Mouse (Mus musculus): ENCODE measurements around the gene Atg5.
"Not testable (repeated sequence)": the region's sequence is repeated elsewhere in the genome, so short reads cannot be mapped to it uniquely, and the experiment has no call there.

Atg5 gene

DNA sequence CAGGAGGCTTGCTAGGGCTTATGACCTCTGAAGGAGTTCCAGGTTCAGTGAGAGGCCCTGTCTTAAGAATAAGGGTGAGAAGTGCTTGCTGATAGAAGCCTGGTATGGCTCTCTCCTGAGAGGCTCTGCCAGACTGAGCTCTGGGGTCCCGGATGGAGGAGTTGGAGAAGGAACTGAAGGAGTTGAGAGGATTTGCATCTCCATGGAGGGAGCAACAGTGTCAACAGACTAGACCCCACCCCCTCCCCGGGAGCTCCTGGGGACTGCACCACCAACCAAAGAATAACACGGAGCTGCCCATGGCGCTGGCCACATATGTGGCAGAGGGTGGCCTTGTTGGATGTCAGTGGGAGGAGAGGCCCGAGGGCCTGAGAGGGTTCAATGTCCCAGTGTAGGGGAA is 47.1 kb downstream of the Atg5 start:
- no peak for DNase-seq (ENCODE audit: low spot score)

DNA sequence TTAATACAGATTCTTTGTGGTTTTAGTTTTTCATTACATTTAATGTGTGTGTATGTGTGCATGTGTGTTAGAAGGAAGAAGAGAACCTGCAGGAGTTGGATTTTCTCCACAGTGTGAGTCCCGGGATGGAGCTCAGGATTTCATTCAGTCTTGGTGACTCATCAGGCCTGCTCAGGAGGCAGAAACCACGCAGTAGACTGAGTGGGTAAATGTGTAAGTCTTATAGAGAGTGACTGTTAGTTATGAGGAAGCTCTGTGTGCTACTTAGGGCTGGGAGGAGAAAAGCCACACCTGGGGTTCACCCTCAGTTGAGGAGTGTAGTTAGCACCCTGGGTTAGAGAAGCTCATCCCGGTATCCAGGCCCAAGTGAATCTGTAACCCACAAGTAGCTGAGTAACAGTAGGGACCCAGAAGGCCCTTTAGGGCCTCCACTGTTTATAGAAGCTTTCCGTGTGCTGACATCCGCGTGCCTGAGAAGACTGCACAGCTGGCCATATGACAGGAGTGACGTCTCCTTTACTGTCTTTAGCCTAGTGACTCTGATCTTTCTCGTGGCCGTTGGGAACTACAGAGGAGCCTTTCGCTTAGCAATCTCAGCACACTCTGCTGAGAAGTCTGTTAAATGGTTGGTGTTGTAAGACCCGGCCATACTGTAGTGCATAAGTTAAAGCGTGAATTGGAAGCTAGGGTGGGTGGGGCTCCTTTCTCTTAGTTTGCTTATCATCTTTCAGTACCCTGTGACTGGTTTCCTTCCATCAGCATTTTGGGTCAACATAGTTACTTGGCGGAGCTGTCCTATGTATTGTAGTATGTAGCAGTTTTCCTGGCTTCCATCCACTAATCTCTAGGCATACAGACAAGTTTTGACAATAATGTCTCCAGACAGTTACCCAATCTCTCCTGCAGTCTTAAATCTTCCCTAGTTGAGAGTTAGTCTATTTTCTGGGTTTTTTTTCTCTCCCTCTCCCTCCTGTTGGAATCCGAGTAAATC is 48.4 kb downstream of the Atg5 start:
- no peak for DNase-seq (ENCODE audit: low spot score)

DNA sequence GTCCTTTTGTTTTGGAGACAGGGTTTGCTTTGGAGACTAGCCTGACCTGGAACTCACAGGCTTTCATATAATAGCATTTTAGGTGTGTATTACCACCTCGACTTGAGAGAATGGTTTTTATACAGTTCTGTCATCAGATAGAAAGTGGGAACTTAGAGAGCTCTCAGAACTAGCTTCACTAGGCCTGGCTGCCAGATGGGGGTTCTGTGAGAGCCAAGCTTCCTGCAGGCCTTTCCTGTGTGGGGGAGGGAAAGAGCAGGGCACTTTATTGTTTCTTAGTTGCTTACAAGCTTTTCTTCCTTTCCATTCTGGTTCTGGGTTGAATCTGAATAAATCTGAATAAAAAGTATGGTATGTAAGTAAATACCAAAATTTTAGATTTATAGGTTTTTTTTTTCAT is 54.0 kb downstream of the Atg5 start:
- DNase-seq (ENCODE audit: low spot score), result no peak

DNA sequence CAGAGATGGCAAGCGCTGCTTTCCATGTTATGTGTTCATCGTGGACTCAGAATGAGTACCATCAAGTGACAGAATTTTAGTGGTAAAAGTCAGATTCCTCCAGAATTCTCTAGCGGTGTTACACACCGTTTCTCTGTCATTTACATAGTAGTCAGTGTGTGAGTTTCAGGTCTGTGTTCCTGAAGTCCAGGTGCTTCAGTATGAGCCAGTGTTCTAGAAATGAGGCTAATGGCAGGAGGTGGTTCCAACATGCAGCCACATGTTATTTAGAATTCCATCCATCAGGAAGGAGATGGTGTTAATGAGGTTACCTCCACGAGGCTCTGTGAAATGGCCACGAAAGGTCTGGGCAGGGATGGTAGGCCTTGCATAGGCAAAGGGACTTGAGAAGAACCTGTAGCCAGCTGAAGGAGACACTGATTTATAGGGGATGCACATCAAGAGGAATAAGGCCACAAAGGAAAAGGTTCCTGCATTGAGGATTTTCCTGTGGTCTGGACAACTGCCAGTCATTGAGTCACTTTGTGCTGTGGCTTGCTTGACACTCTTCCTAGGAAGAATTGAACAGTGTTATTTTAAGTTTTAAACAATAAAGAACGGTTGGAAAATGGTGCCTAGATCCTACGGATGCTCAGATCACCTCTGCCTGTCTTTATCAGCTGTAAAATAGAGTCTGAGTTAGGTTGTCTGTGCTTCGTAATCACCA is 55.1 kb downstream of the Atg5 start:
- no peak for DNase-seq (ENCODE audit: low spot score)

DNA sequence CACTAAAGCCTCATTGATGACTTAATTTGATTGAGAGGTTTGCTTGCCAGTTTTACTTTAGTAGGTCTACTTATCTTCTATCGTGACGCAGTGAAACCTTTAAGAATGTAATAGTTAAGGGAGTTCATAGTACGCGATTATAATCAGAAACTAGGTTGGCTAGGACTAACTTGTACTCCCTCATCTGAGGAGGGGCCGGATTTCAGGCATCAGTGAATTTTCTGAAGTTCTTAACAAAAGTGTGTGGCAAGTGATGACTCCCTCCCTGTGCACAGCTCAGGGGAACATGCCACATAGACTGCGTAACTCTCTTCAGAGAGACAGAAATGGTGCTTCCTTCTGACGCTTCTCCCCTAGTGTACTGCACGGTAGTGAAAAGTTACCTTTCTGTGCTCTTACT is 55.7 kb downstream of the Atg5 start:
- no peak for DNase-seq (ENCODE audit: low spot score)

DNA sequence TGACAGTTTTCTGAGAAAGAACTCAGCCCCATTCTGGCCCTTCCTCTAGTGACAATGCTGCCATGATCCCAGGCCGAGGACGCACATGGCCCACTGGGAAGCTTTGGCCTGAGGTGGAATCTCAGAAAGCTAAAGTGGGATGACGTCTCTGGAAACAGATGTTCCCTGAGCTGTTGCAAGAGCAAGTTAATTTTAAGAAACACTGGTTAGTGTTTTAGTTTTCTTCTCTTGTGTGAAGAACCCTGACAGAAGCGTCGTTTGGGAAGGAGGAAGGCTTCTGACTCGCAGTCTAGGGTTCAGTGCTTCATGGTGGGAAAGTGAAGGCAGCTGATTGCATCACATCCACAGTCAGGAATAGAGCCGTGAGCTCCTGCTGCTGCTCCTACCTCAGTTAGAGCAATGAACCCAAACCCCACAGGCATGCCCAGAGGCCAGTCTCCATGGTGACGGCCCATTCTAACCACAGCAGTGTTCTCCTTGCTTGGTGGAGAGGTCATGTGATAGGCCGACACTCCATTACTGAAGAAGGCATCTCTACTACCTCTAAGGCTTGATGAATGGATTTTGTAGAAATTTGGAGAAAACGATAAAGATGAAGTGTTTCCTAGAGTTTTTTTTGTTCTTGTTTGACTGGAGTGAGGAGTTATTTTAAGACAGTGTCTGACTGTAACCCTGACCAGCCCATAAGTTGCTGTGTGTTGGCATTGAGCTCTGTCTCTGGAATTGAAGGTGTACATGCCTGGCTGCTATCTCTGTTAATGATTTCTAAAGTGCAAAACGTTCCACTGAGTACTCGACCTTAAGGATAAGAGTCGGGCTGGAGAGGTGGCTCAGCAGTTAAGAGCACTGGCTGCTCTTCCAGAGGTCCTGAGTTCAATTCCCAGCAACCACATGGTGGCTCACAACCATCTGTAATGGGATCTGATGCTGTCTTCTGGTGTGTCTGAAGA is 57.7 kb downstream of the Atg5 start:
- peak; percentile 27 for DNase-seq (ENCODE audit: low spot score)

DNA sequence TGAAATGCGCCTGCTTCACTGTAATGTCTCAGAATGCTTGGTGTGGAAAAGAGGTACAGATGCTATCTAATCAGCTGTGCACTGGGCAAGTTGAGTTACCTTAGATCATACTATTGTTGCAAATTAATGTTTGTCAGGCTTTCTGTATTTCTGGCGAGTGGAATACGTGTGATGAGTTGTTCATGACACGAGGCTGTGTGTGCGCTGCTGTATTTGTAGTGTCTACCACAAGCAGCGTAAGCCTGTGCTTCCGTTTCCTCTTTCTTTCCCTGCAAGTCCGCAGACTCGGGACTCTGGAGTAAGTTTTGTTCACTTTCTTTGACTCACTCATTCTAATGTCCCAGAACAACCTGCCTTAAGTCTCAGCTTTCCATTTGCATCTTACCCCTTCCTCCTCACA is 58.9 kb downstream of the Atg5 start:
- DNase-seq (ENCODE audit: low spot score), result no peak

DNA sequence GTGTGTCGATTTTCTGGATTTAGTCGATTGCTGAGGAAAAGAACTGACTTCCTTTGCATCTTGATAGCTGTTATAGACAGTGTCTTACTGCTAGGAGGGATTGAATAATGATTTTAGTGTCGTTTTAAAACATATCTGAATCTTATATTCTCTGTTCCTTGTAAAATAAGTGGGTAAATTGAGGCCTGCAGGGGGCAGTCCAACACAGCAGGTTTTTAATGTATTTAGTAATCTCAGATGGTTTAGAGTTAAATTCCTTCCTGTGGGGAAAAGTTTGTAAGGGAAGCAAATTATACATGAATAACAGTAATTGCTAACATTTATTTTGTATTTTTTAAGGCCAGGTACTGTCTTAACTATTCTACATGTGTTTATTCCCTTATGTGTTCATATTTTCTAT is 60.2 kb downstream of the Atg5 start:
- no peak for DNase-seq (ENCODE audit: low spot score)

DNA sequence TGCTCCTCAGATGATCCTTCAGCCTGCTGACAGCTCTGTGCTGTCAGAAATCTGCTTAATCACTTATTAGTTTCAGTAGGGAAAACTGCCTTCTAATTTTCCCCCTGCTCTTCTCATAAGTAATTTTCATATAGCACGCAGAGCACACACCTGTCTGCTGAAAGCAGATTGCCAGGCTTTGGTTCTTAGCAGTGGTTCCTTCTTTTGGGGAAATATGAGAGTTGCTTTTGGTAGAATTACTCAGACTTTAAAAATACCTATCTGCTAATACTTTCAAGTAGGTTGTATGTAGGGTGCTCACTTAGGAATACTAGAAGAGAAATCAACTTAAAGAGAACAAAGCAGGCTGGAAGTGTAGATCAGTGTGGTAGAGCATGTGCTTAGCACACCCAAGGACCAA is 62.6 kb downstream of the Atg5 start:
- DNase-seq (ENCODE audit: low spot score), result no peak

DNA sequence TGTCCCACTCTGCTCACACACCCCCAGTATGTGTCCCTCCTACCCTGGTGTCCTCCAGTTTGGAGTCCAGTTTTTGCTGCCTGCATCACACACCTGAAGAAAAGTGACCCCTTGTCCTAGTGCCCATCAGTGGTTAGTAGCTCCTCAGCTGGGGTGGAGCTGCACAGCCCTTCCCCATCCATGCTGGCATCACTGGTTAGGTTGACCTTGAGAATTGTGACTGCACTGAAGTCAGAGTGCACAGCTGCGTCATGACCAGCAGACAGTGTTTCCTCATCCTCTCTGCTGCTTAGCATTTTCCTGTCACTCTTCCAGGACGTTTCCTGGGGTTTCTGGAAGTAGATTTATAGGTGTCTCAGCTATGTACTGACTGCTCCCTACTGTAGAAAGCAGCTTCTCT is 63.3 kb downstream of the Atg5 start:
- DNase-seq (ENCODE audit: low spot score), result no peak

DNA sequence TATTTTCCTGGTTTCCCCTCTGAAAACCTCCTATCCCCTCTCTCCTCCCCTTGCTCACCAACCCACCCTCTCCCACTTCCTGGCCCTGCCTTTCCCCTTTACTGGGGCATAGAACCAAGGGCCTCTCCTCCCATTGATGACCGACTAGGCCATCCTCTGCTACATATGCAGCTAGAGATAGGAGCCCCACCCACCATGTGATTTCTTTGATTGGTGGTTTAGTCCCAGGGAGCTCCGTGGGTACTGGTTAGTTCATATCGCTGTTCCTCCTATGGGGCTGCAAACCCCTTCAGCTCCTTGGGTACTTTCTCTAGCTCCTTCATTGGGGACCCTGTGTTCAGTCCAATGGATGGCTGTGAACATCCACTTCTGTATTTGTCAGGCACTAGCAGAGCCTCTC is 64.5 kb downstream of the Atg5 start:
- not testable (repeated sequence) for DNase-seq (ENCODE audit: low spot score)

DNA sequence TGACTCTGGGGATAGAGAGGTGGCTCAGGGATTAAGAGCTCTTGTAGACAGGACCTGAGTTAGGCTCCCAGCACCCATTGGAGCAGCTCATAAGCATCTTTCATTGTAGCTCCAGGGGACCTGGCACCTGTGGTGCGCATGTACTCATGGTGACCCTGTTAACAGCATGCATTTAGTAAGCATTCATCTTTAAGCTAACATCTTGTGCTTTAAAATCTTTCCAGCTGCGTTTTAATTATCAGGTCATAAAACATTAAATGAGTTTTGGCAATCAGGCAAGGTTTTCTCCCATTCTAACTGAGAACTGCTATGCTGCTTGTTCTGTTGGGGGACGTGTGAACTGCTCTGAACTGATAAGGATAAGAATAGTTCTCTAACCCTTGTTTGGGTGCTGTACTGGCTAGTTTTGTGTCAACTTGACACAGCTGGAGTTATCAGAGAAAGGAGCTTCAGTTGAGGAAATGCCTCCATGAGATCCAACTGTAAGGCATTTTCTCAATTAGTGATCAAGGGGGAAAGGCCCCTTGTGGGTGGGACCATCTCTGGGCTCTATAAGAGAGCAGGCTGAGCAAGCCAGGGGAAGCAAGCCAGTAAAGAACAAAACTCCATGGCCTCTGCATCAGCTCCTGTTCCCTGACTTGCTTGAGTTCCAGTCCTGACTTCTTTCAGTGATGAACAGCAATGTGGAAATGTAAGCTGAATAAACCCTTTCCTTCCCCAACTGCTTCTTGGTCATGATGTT is 68.7 kb downstream of the Atg5 start:
- DNase-seq (ENCODE audit: low spot score), result not testable (repeated sequence)

DNA sequence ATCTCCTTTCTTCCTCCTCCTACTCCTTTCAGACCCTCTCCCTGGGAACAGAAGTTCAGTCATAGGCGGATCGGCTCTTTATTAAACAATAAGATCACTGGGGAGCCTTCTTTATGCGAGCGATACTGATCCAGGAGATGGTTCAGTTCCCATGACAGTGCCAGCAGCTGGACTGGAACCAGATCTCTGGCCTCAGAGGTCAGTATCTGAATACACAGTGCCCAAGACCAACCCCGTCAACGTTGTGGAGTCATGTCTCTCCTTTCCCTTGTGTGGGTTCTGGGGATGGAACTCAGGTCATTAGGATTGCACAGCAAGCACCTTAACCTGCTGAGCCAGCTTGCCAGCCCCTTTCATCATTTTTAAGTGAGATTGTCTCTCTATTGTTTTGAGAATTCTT is 70.4 kb downstream of the Atg5 start:
- DNase-seq (ENCODE audit: low spot score), result no peak

DNA sequence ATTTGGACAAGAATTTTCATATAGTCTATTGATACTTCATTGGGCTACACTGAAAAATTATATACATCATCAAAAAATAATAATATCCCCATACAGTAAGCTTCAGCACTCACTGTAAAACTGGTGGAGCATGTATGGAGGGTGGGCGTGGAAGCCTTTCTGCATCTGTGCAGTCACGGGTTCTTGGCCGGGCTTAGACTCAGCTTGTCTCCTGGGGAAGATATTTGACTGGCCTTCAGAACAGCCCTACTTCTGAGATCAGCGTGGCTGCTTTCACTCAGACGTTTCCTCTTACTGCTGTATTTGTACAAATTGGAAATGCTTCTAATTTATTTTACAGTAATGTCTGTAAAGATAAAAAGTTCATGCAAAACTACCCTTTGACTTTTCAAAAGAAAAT is 71.2 kb downstream of the Atg5 start:
- no peak for DNase-seq (ENCODE audit: low spot score)

DNA sequence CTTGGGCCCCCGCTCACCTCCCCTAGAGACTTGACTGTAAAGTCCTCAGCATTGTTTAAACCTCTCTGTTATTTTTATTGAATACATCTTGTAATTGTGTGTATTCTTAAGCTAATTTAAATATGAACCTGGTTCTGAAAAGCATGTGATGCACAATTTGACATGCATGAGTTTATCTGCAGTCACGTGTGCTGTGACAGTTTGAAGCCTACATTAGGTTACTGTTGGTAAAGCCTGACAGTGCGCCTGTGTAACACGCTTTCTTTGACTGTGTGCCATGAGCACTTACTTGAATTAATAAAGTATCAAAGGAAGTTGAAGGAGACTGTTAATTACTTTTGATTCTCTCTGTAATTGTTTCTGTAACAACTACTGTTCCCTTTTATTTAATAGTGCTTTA is 72.8 kb downstream of the Atg5 start:
- DNase-seq (ENCODE audit: low spot score), result no peak

DNA sequence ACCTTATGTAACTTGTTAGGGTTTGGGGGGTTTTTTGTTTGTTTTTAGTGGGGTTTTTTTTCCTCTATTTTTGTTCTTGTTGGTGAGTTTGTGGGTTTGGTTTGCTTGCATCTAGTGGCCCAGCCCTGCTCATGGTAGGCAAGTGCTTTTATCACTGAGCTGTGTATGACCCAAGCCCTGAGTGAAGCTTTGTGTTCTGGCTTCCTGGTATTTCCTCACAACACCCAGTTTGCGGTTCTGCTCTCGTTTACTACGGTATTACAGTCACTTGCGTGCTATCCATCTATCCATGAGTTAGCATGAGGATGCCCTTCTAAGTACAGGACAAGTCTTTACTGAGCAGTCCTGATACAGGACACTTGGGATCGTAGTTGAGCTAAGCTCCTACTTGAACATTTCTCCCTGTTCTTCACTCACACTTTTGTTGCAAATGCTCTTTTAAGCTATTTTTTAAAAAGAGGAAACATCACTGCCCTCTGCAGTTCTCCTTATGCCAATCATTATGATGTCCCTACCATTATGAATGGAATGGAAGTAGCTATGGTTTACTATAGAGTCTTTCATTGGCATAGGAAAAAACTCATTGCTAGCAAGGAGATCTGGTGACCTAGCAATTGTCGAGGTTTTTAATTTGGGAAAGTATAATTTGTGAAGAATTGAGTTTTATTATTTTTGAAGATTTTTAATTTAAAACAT is 73.8 kb downstream of the Atg5 start:
- DNase-seq (ENCODE audit: low spot score), result no peak

DNA sequence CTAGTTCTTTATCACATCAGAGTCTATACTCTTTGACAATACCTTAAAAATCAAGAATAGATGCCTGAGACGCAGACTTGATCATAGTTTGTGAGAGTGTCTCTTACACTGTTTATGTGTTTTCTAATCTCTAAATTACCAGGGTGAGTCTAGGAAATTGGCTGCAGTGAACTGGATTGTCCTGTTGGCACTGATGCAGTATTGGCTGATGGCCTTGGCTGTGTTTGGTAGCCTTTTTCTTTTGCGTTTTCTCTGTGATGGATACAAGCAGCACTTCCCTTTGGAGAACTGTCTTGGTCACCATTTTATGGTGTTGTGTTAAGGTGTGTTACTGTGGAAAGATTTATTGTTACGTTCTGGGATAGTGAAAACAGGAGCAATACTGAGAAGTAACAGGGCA is 75.2 kb downstream of the Atg5 start:
- no peak for DNase-seq (ENCODE audit: low spot score)

DNA sequence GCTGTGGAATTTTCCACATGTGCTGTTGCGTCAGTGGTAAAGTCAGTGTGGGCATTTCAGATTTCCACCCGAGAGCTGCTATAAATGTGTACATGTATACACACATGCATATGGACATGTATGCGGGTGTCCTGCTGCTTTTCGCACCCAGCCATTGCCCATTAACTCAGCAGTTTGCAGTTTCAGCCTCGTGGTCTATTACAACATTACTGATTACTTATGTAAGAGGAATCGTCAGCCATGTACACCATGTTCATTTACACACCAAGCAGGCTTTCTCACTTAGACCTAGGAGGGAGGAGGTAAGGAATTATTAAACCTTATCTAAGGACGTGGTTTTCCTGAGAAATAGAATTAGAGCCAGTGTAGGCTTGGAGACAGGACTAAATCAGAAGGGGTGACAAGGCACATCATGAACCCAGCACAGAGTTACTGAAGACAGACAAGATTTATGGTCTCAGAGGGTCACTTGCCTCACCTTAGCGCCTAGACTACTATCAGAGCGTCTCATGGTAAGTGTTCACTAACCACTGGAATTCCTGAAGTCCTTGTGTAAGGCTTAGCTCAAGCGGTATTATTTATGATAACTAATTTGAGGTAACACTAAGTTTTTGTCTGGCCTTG is 79.5 kb downstream of the Atg5 start:
- no peak for DNase-seq (ENCODE audit: low spot score)

DNA sequence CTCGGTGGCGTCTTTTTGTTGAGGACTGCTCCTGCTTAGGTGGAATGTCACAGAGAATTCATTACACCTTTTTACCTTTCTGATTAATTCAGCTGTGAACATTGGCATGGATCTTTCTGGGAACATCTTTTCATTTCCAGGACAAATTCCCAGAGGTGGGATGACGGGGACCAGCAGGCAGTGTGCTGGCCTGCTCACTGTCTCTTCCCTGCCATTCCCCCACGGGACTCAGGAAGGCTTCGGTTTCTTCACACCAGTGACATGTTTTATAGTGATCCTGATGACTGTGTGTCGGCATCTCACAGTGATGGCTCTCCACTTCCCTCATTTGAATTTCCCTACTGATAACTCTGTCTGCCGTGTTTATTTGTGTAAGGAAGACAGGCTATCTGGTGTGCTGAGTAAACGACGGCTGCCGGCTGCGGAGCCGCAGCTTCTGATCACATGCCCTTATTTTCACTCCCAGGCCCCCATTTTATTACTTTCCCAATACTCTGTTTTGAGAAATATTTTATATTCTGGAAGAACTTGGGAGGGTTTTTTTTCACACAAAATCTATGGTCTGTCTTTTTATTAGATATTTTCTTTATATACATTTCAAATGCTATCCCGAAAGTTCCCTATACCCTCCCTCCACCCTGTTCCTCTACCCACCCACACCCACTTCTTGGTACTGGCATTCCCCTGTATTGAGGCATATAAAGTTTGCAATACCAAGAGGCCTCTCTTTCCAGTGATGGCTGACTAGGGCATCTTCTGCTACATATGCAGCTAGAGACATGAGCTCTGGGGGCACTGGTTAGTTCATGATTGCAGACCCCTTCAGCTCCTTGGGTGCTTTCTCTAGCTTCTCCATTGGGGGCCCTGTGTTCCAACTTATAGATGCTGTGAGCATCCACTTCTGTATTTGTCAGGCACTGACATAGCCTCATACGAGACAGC is 80.6 kb downstream of the Atg5 start:
- no peak for DNase-seq (ENCODE audit: low spot score)

All from yolk sac, embryonic 10.5 days (tissue).